Mouse (Mus musculus) testis, adult 2 months (tissue): ENCODE results near the gene Cfap46. TPM values are rescaled to one million over a fixed set of nuclear protein-coding genes. Genes with fewer than 3 reads are reported as not detected.

Source experiments
- H3K27ac ChIP-seq: fragments of 200-500 bp; 2 replicates; pipeline ENCODE4 v1.5.1; 2012; ENCODE audit warnings: low read depth, low read length; ENCODE audit not compliant: control insufficient read depth, insufficient read depth
- H3K27me3 ChIP-seq: fragments of 200-500 bp; 2 replicates; pipeline ENCODE4 v1.6.1; 2012; ENCODE audit warnings: mild to moderate bottlenecking, low read length, moderate library complexity; ENCODE audit not compliant: control insufficient read depth, insufficient read depth
- H3K36me3 ChIP-seq: fragments of 200-500 bp; 2 replicates; pipeline ENCODE4 v1.6.1; 2012; ENCODE audit warnings: mild to moderate bottlenecking, low read length; ENCODE audit not compliant: control insufficient read depth, insufficient read depth
- H3K4me1 ChIP-seq: fragments of 200-500 bp; 2 replicates; pipeline ENCODE4 v1.6.1; 2012; ENCODE audit warnings: low read length; ENCODE audit not compliant: control insufficient read depth, insufficient read depth
- H3K4me3 ChIP-seq: fragments of 200-500 bp; 2 replicates; pipeline ENCODE4 v1.5.1; 2012; ENCODE audit warnings: low read depth, mild to moderate bottlenecking, low read length, moderate library complexity, mixed read lengths; ENCODE audit not compliant: control insufficient read depth
- CTCF ChIP-seq: fragments of 200-500 bp; IDR thresholded peaks from 2 replicates; pipeline ENCODE4 v1.5.1; 2012; ENCODE audit warnings: low read depth, mild to moderate bottlenecking, inconsistent platforms, low read length, moderate library complexity; ENCODE audit not compliant: control insufficient read depth, insufficient read depth, insufficient replicate concordance
- POLR2A ChIP-seq: fragments of 200-500 bp; IDR thresholded peaks from 2 replicates; pipeline ENCODE4 v1.6.1; 2012; ENCODE audit warnings: low read depth, mild to moderate bottlenecking, inconsistent platforms, low read length, moderate library complexity; ENCODE audit not compliant: control insufficient read depth
- polyA plus RNA-seq: library from polyadenylated mRNA; depleted of rRNA; stranded (reverse); fragments of >200 nt; gene quantifications from 2 replicates; pipeline ENCODE4 v1.2.3, GENCODE M21; 2012

The Cfap46 gene
- polyA plus RNA-seq, 1 experiment = 94.6 TPM

DNA sequence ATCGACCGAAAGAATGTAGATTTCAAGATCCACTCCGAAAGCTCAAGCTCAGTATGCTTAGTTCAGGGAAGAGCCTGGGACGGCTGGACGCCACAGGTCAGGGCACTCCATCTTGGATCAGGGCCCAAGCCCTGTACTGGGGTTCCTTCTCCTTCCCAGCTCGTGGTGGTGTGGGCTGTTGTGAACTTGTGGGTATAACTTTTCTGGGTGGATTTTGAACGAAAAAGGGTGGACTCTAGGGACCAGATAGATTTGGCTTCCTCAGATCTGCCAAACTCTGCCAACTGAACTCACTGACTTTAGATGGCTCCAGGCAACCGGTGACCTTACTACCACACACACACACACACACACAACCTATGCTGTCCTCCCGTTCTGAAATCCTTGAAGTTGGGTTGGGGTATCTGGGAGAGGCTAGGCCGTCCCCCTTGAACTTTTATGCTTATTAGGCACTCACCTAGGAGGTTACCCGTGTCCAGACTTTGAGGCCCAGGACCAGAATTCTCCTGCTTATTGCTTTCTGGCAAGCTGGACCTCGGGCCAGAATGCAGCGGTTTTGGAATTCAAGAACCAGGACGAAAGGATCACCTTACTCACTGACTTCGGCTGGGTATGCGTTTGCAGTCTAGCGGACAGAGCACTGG, 100.4 kb downstream of the Cfap46 start:
- Histone ChIP-seq H3K27me3 (peaks cover 2% of the 10 kb centered on the region; the same call in 1 of the 2 replicates), H3K27ac (no peak overlapping the region), H3K4me3 (peak overlapping the region; percentile 85), H3K4me1 (peaks cover 40% of the 10 kb centered on the region), H3K36me3 (no peaks in the 10 kb centered on the region)
- no peak for TF ChIP-seq POLR2A
- no peak for TF ChIP-seq CTCF

DNA sequence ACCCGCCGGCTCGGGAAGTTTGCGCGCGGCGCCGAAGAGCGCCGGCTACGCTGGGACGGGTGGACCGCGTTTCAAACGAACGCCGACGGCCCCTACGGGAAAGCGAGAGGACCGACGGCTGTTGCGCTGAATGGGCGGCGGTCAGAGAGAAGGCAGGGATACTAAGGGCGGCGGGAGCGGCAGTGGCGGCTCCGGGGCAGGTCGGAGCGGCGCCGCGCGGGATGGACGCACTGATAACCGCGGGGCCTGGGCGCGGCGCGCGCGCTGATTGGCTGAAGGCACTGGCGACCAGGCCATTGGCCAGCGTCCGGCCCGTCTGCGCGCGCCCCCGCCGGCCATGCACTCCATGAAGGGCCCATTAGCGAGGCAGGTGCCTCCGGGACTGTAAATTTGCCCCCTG, 101.0 kb downstream of the Cfap46 start, which contains the start of gene Nkx6-2:
Gene Nkx6-2 (minus strand): TSS at position 203 of the 400 bp plus-strand sequence.
- peaks cover 40% of the 10 kb centered on the region for H3K4me1 ChIP-seq
- TF ChIP-seq POLR2A (0 out of 2 replicates have a peak, but pooled peaks have one; percentile 33), CTCF (no peak)
- peak within 1 kb of the TSS; percentile 85 for H3K4me3 ChIP-seq
- no peak within 1 kb of the TSS for H3K27ac ChIP-seq
- H3K27me3 ChIP-seq = peaks cover 2% of the 10 kb centered on the region; the same call in 1 of the 2 replicates
- H3K36me3 ChIP-seq = no peaks in the 10 kb centered on the region

DNA sequence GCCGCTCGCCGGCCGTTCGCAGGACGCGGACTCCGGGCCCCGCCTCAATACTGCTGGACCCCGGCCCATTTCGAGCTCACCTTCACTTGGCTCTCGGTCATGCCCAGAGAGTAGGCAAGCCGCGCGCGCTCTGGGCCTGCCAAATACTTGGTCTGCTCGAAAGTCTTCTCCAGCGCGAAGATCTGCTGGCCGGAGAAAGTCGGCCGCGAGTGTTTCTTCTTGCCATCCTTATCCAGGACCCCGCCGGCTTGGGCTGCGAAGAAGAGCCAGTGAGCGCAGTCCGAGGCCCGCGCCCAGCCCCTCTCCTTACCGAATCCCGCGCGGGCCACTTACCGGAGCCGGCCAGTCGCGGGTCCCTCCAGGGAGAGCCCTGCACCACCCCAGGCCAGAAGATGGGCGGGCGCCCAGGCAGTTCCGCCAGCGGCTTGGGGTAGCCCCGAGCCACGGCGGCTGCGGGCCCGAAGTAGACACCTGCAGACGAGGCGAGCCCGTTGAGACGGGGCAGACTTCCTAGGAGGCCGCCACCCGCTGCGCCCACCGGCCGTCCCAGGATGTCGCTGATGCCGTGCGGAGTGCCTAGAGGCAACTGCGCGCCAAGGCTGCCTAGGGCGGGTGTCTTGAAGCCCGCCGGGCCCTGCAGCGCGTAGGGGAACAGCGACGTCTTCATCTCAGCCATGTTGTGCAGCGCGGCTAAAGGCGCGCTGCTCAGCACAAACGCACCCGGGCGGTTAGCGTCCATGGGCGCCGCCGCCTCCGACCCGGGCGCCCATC, 101.6 kb downstream of the Cfap46 start:
- peaks cover 40% of the 10 kb centered on the region for H3K4me1 ChIP-seq
- peak overlapping the region; percentile 85 for H3K4me3 ChIP-seq
- no peaks in the 10 kb centered on the region for H3K36me3 ChIP-seq
- TF ChIP-seq CTCF (no peak), POLR2A (no peak)
- peaks cover 2% of the 10 kb centered on the region; the same call in 1 of the 2 replicates for H3K27me3 ChIP-seq
- no peak overlapping the region for H3K27ac ChIP-seq

DNA sequence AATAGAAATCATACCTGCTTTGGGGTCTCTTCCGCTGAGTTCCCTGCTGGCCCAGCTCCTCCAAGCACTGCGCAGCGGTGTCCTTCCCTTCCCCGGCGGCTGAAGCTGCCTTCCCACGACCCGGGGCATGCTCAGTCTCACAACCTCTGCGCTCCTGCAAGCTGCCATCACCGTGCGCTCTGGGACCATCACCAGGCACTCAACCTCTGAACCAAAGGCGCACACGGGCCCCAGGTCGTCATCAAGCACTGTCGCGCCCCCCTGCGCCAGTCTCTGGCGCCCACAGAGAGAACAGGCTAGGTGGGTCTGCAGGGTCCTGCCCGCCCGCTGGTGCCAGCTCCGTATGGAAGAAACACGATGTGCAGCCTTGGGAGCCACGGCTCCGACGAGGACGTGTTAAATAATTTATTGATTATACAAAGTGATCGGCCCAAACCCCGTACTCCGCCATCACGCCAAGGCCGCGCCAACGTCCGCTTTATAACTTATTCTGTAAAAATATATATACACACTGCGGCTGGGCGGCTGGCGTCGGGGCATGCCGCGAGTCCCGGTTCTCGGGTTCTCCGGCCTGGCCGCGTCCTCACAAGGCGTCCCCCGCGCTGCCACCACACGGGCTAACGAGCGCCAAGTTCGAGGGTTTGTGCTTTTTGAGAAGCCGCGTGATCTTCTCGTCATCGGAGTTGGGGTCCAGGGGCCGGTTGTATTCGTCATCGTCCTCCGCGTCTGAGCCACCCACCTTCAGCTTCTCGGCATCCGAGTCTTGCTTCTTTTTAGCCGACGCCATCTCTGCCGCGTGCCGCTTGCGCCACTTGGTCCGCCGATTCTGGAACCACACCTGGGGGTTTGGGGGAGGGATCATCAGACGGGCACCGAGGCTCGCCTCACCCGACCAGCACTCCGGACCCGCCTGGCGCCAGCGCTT, 102.5 kb downstream of the Cfap46 start:
- TF ChIP-seq CTCF (no peak), POLR2A (no peak)
- Histone ChIP-seq H3K4me1 (peaks cover 39% of the 10 kb centered on the region), H3K36me3 (no peaks in the 10 kb centered on the region), H3K27me3 (peaks cover 2% of the 10 kb centered on the region; the same call in 1 of the 2 replicates), H3K27ac (no peak overlapping the region), H3K4me3 (peak overlapping the region; percentile 85)

DNA sequence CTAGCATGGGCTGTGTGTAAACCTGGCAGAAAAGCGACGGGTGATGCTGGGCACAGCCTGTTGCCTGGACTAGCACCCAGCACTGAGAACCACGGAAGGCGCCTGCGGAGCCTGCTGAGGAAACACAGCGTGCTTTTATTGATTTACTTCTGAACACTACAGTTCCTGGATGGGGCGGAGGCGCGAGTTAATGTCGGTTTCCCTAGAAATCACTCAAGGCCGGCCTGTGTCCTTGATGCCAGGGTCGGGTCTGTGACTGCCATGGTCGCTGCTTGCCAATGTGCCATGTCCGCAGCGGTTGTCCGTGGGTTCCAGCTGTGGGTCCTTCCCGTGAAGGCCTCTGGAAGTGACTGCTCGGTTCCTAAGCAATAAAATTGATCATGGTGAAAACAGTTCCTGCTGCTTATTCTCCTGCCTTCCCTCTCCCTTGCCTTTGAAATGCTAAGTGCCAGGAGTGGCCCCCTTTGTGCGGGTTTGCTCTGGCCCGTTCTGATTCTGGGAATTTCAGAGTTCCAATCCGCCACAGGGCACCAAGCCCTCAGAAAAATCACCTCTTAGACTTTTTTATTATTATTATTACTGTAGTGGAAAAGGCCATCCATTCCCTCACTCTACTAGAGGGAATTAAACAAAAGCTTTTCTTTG, 104.2 kb downstream of the Cfap46 start:
- no peak overlapping the region for H3K4me3 ChIP-seq
- TF ChIP-seq CTCF = no peak
- no peak for TF ChIP-seq POLR2A
- peaks cover 2% of the 10 kb centered on the region; the same call in 1 of the 2 replicates for H3K27me3 ChIP-seq
- H3K36me3 ChIP-seq = no peaks in the 10 kb centered on the region
- no peak overlapping the region for H3K27ac ChIP-seq
- H3K4me1 ChIP-seq = peaks cover 27% of the 10 kb centered on the region

DNA sequence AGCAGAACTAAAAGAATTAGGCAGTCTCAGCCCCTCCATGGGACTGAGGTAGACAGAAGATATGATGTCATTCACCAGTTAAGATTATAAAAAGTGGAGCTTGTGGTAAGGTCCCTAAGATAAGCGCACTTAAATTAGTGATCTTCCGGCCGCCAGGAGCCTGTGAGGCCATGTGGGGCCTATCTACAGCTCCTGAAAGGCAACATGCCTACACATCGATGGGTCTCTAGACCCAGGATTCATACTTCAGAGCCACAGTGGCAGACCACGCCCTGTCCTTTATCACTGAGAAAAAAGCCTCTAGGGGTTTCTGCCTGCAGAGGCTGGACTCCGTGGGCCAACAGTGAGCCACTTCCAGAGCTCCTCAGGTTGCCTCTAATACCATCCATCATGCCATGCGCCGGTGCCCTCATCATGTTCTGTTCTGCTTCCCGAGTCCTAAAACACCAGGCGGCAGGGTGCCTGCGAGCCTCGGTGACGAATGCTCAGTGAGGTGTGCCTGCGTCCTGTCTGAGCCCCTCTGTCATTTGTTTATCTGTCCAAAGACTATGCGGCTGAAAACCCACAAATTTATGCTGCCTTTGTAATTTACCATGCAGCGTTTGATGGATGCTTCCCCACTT, 107.4 kb downstream of the Cfap46 start:
- H3K27ac ChIP-seq = no peak overlapping the region
- H3K27me3 ChIP-seq = no peaks in the 10 kb centered on the region
- TF ChIP-seq CTCF (no peak), POLR2A (no peak)
- peaks cover 4% of the 10 kb centered on the region; the same call in 1 of the 2 replicates for H3K4me1 ChIP-seq
- H3K36me3 ChIP-seq = no peaks in the 10 kb centered on the region
- H3K4me3 ChIP-seq = no peak overlapping the region
